Mouse (Mus musculus): ENCODE measurements at regions not wholly inside any gene's neighbourhood (a gene's known extent, or its start where the extent isn't known, plus 50 kb on each side); places are given as distances from the start of the nearest gene placed in this dataset.

DNA sequence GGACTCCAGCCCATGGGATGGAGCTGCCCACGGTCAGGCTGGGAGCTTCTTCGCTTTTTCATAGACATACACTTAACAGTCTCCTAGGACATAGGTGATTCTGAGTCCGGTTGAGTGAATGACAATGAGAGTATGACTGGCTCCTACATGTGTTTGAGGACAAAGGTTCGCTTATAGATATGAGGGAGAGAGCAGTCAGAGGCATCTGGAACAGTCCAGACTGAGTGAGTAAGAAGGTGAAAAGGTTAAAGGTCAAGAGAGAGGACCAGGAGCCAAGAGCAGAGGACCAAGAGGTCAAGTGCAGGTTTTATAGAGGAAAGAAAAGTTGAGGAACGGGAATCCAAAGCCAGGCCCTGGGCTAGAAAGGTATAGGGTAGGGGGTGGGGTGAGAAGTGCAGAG is 68.7 kb upstream of the Tbl1xr1 start:
- TF ChIP-seq CTCF (IDR thresholded peaks at IDR 0.05; ENCODE audit: borderline replicate concordance, insufficient read depth, low read depth, low read length) (no peak), POLR2A (IDR thresholded peaks at IDR 0.05; ENCODE audit: borderline replicate concordance, insufficient read depth, low read length) (no peak)
